Mouse (Mus musculus) right cerebral cortex, postnatal 36 days (tissue): ENCODE results near the gene Dusp7.

Experiments
- DNase-seq, 2 experiments: peaks; one replicate each; pipeline ENCODE4 v3.0.0; 2022; ENCODE audit warnings: low spot score in 2 of 2, mixed read lengths in 1 of 2

Gene Dusp7

GRCm38 (mm10) chr9:106354810-106355209 lies 13.6 kb upstream of the Dusp7 start:
- DNase-seq = no peak

- DNase-seq = no peak
Observed at GRCm38 (mm10) chr9:106355217-106355974, 13.0 kb upstream of the Dusp7 start.

- no peak for DNase-seq
Observed at GRCm38 (mm10) chr9:106355975-106356286, 12.5 kb upstream of the Dusp7 start.

GRCm38 (mm10) chr9:106356323-106356844 lies 12.0 kb upstream of the Dusp7 start:
- DNase-seq = no peak

GRCm38 (mm10) chr9:106357167-106357566 lies 11.3 kb upstream of the Dusp7 start:
- no peak for DNase-seq

GRCm38 (mm10) chr9:106359297-106359696 lies 9.1 kb upstream of the Dusp7 start:
- no peak for DNase-seq

- DNase-seq = no peak
Observed at GRCm38 (mm10) chr9:106361140-106361539, 7.3 kb upstream of the Dusp7 start.

GRCm38 (mm10) chr9:106365333-106365732 lies 3.1 kb upstream of the Dusp7 start:
- no peak for DNase-seq

- no peak for DNase-seq
Observed at GRCm38 (mm10) chr9:106366188-106366587, 2.2 kb upstream of the Dusp7 start.

- no peak for DNase-seq
Observed at GRCm38 (mm10) chr9:106367001-106367400, 1.4 kb upstream of the Dusp7 start.

- peak; percentile 97 to 99 for DNase-seq
Observed at GRCm38 (mm10) chr9:106367592-106368111, 780 bp upstream of the Dusp7 start.

GRCm38 (mm10) chr9:106368831-106369501 lies 534 bp downstream of the Dusp7 start:
- no peak for DNase-seq

GRCm38 (mm10) chr9:106369801-106370485 lies 1.5 kb downstream of the Dusp7 start:
- no peak for DNase-seq

- no peak for DNase-seq
Observed at GRCm38 (mm10) chr9:106370620-106371383, 2.4 kb downstream of the Dusp7 start.

- DNase-seq = peak; percentile 72 to 86
Observed at GRCm38 (mm10) chr9:106371384-106371671, 2.9 kb downstream of the Dusp7 start.

GRCm38 (mm10) chr9:106371776-106372175 lies 3.3 kb downstream of the Dusp7 start:
- DNase-seq = peak in 1 of 2 experiments; percentile 74

GRCm38 (mm10) chr9:106372431-106373412 lies 4.3 kb downstream of the Dusp7 start:
- no peak for DNase-seq

GRCm38 (mm10) chr9:106373973-106374372 lies 5.5 kb downstream of the Dusp7 start:
- no peak for DNase-seq

GRCm38 (mm10) chr9:106377247-106377646 lies 8.8 kb downstream of the Dusp7 start:
- no peak for DNase-seq

- DNase-seq = no peak
Observed at GRCm38 (mm10) chr9:106378045-106378444, 9.6 kb downstream of the Dusp7 start.

- no peak for DNase-seq
Observed at GRCm38 (mm10) chr9:106378753-106379152, 10.3 kb downstream of the Dusp7 start.
